Mouse (Mus musculus): ENCODE data around the gene Ube2e3.

DNA sequence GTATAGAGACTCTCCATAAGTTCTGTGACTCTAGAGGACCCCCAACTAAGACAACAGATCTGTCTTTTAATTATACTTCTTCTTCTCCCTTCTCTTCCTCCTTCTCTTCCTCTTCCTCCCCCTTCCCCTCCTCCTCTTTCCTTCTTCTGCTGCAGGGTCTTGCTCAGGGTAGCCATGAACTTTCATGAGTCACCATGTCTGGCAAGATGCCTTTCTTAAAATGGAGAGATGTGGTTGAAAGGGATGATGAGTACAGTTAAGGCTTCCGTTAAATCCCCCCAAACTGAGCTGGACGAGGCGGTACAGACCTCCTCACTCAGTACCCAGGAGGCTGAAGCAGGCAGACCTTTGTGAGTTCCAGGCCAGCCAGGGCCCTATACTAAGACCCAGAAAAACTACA is 3.8 kb upstream of the Ube2e3 start:
- TF ChIP-seq GATA1 (IDR thresholded peaks at IDR 0.05; ENCODE audit: borderline replicate concordance, low read length): no peak
- TF ChIP-seq FLI1 (IDR thresholded peaks at IDR 0.05; ENCODE audit: low read length): no peak

All from megakaryocyte, embryonic 14.5 days (primary cell).